ENCODE assay signal across 10 mouse cellular contexts in the genomic region with DNA sequence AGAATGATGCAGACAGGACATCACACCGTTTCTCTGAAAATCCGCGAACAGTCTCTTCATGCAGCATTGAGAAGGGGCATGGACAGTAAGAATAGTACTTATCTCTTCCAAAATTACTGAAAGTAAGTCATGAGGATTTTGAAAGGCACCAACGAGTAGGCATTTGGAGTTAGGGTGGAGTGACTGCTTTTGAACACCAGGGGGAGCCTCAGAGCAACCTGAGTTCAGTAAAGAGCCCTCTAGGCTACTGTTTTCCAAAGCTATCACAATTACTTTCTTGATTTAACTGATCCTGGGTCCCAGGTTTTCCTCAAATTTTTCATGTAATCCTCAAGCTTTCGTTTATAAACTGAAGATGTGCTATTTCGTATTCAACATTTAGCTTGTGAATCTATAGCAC. TPM values are rescaled to one million over a fixed set of nuclear protein-coding genes. Genes with fewer than 3 reads are reported as not detected.
DNase-seq lines count a peak whose midpoint lies in the region; ATAC-seq and TF ChIP-seq lines count a peak whose summit lies in the region.
"Had no signal": no experiment of that assay in that cellular context is flagged by ENCODE, and none has a peak within 500 bp of the region (broad histone marks: within the 10 kb centered on the region; RNA-seq: fewer than 3 reads in every experiment).

No protein-coding gene starts in this region.

- 39% methylated on average over 6 of the region's 6 CpGs for WGBS in kidney, adult 2 months
- WGBS in kidney, embryonic 14.5 days = 35% methylated on average over 6 of the region's 6 CpGs

- no peak for TF ChIP-seq POLR2A in kidney, adult 2 months (IDR thresholded peaks at IDR 0.05; ENCODE audit: low read depth, low read length)

- no peak overlapping the region for H3K9ac ChIP-seq in kidney, embryonic 14.5 days (ENCODE audit: low read depth, low read length)

- no peak overlapping the region for H3K4me3 ChIP-seq in kidney, adult 2 months (ENCODE audit: insufficient read depth, low read depth, low read length)
- no peak overlapping the region for H3K4me3 ChIP-seq in kidney, embryonic 14.5 days (ENCODE audit: low read length)
- H3K4me3 ChIP-seq: megakaryocyte, embryonic 14.5 days had no signal

- peak; percentile 34 for DNase-seq in kidney, adult 2 months
- DNase-seq in NIH3T3 (ENCODE audit: low read depth) = peak; percentile 75
- peak; percentile 41 to 49 for DNase-seq in cerebellum, adult 18-20 months
- peak; percentile 30 to 63 for DNase-seq in frontal cortex, postnatal 36 days (ENCODE audit: low spot score in 2 of 2)
- DNase-seq in left cerebral cortex, postnatal 14 days (ENCODE audit: low spot score in 2 of 2) = peak; percentile 38 to 73
- peak; percentile 78 for DNase-seq in retina, embryonic 14.5 days (ENCODE audit: low spot score)
- no peak for DNase-seq in spleen, postnatal 36 days (ENCODE audit: low spot score in 2 of 2)

- 0 out of 2 replicates have a peak, but pooled peaks cover 3% of the 10 kb centered on the region for H3K36me3 ChIP-seq in kidney, adult 2 months (ENCODE audit: control insufficient read depth, insufficient read depth, low read length)
- H3K36me3 ChIP-seq in kidney, embryonic 14.5 days (ENCODE audit: control insufficient read depth, insufficient read depth, low read length) = no peaks in the 10 kb centered on the region

- ATAC-seq in kidney, embryonic 14.5 days (ENCODE audit: low FRiP score, low TSS enrichment) = no peak

- no peaks in the 10 kb centered on the region for H3K9me3 ChIP-seq in kidney, embryonic 14.5 days (ENCODE audit: control insufficient read depth, low read length)

- intact Hi-C loops in left cerebral cortex, postnatal 14 days (cut with DNase I) = loop anchor here (5.0 kb wide), 1 partner anchor 451 kb away; no protein-coding TSS in a partner anchor

- H3K27me3 ChIP-seq in kidney, adult 2 months (replicated peaks; ENCODE audit: control insufficient read depth, insufficient read depth, low read length) = no peaks in the 10 kb centered on the region
- no peaks in the 10 kb centered on the region for H3K27me3 ChIP-seq in kidney, embryonic 14.5 days (ENCODE audit: control insufficient read depth, insufficient read depth, low read length)
- H3K27me3 ChIP-seq: megakaryocyte, embryonic 14.5 days had no signal

- H3K4me2 ChIP-seq in kidney, embryonic 14.5 days (replicated peaks; ENCODE audit: low read depth, low read length) = no peak overlapping the region

- no peak overlapping the region for H3K27ac ChIP-seq in kidney, adult 2 months (ENCODE audit: insufficient read depth, low read depth, low read length)
- H3K27ac ChIP-seq in kidney, embryonic 14.5 days (ENCODE audit: low read depth, low read length) = no peak overlapping the region

- TF ChIP-seq CTCF in kidney, adult 2 months (conservative IDR thresholded peaks at IDR 0.05; ENCODE audit: insufficient read depth, insufficient read length, low read depth, low read length) = peak; percentile 65

- H3K4me1 ChIP-seq in kidney, adult 2 months (ENCODE audit: control insufficient read depth, insufficient read depth, low read length) = no peaks in the 10 kb centered on the region
- no peaks in the 10 kb centered on the region for H3K4me1 ChIP-seq in kidney, embryonic 14.5 days (ENCODE audit: control insufficient read depth, insufficient read depth, low read length)
- H3K4me1 ChIP-seq: megakaryocyte, embryonic 14.5 days had no signal

RNA-seq across cellular contexts. Expression of a gene that starts 56.9 kb away (rescaled TPM):
- not detected in 2 replicates for polyA plus RNA-seq in kidney, adult 2 months (2012; rRNA removed)
- polyA plus RNA-seq in kidney, embryonic 14.5 days (2014; fragmentation: Nextera tagmentation; extraction: Ambion mirVana) = not detected in 2 replicates
- total RNA-seq in left cerebral cortex, postnatal 14 days (2021) = not detected
- polyA plus RNA-seq: frontal cortex, adult 2 months had no signal

Comparison
In these comparisons a context has a peak if more than half of its experiments do, and no peak if none do; other contexts are left out.
1. DNase-seq: peak in kidney, adult 2 months (single experiment), NIH3T3 (single experiment), cerebellum, adult 18-20 months (2 of 2), frontal cortex, postnatal 36 days (2 of 2), left cerebral cortex, postnatal 14 days (2 of 2) and retina, embryonic 14.5 days (single experiment); none in spleen, postnatal 36 days (0 of 2).